Mouse (Mus musculus): ENCODE measurements around the gene Ran. TPM values are rescaled to one million over a fixed set of nuclear protein-coding genes. Genes with fewer than 3 reads are reported as not detected.
A peak's percentile ranks its signal among the peaks of the same experiment; 100 is the strongest.

Gene Ran
- polyA plus RNA-seq, 1 experiment = 227 TPM

DNA sequence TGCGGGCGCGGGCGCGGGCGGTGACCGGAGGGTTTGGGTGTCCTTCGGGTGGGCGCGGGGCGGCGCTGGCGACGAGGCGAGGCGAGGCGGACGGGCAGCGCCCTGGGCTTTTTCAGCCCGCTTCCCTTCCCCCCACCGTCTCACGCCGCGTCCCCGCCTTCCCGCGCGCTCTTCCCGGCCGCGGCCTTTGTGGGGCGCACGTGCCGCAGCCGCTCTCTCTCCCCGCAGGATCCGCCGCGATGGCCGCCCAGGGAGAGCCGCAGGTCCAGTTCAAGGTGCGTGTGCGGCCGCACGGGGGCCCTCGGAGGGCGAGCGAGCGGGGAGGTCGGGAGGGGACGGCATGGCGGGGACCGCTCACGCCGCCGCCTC, 415 bp downstream of the Ran start:
- Histone ChIP-seq H3K4me3 (replicated peaks; ENCODE audit: control insufficient read depth, low read depth, low read length) (peak overlapping the region; percentile 84), H3K4me1 (ENCODE audit: control insufficient read depth, insufficient read depth, low read length) (peaks cover 2% of the 10 kb centered on the region; the same call in 1 of the 2 replicates), H3K27ac (ENCODE audit: control insufficient read depth, insufficient read depth, low read depth, low read length, poor library complexity) (peak overlapping the region; percentile 96)
- WGBS = under 1% methylated on average over 47 of the region's 56 CpGs
- TF ChIP-seq POLR2A (IDR thresholded peaks at IDR 0.05; ENCODE audit: borderline replicate concordance, control insufficient read depth, low read depth, low read length) (no peak), CTCF (IDR thresholded peaks at IDR 0.05; ENCODE audit: control insufficient read depth, insufficient read depth, low read length) (no peak)

DNA sequence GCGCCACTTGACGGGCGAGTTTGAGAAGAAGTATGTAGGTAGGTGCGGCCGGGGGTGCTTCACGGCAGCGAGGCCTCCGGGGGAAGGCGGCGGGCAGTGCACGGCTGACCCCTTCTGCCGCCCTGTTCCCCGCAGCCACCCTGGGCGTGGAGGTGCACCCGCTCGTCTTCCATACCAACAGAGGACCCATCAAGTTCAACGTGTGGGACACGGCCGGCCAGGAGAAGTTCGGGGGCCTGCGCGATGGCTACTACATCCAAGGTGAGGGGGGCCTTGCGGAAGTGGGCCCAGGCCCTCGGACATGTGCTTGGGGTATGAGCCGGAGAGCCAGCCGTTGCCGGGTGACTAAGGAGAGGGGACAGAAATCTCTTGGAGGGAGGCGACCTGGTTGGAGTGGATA, 862 bp downstream of the Ran start:
- H3K27ac ChIP-seq (ENCODE audit: control insufficient read depth, insufficient read depth, low read depth, low read length, poor library complexity) = peak overlapping the region; percentile 96
- H3K4me1 ChIP-seq (ENCODE audit: control insufficient read depth, insufficient read depth, low read length) = peaks cover 2% of the 10 kb centered on the region; the same call in 1 of the 2 replicates
- no peak for TF ChIP-seq CTCF (IDR thresholded peaks at IDR 0.05; ENCODE audit: control insufficient read depth, insufficient read depth, low read length)
- no peak for TF ChIP-seq POLR2A (IDR thresholded peaks at IDR 0.05; ENCODE audit: borderline replicate concordance, control insufficient read depth, low read depth, low read length)
- 2% methylated on average over 28 of the region's 28 CpGs for WGBS
- H3K4me3 ChIP-seq (replicated peaks; ENCODE audit: control insufficient read depth, low read depth, low read length) = peak overlapping the region; percentile 84

DNA sequence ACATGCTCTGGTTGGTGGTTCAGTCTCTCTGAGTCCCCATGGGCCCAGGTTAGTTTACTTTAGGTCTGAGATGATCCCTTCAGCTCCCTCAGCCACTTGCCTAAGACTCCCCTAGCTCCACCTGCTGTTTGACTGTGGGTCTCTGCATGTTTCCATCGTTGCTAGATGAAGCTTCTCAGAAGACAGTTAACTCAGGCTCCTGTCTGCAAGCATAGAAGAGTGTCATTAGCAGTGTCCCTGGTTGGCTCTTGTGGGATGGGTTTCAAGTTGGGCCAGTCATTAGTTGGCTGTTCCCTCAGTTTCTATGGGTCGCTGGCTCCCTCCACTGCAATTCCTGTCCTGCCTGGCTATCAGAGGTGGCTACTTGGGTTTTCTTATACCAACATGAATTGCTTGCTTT, 5.2 kb downstream of the Ran start:
- H3K27ac ChIP-seq (ENCODE audit: control insufficient read depth, insufficient read depth, low read depth, low read length, poor library complexity) = no peak overlapping the region
- TF ChIP-seq POLR2A (IDR thresholded peaks at IDR 0.05; ENCODE audit: borderline replicate concordance, control insufficient read depth, low read depth, low read length) (no peak), CTCF (IDR thresholded peaks at IDR 0.05; ENCODE audit: control insufficient read depth, insufficient read depth, low read length) (no peak)
- no peak overlapping the region for H3K4me3 ChIP-seq (replicated peaks; ENCODE audit: control insufficient read depth, low read depth, low read length)
- WGBS = 55% methylated on average over 2 of the region's 2 CpGs
- H3K4me1 ChIP-seq (ENCODE audit: control insufficient read depth, insufficient read depth, low read length) = no peaks in the 10 kb centered on the region

DNA sequence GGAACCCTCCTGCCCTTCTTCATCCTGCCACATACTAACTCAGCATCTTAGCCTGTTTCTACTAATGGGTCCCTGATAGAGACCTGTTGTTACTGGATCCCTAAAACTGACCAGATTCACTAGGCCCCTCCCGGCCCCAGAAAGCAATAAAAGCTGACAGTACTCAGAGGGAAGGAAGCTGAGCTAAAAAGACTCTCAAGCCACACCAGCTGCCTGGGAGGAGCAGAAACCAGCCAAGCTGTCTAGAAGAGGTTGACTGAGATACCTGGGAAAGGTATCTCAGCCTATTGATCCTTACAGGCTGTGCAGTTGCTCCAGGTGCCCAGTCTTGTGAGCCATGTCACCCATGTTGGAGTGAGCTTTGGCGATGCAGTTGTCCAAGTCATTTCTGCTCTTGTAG, 5.9 kb downstream of the Ran start:
- H3K4me1 ChIP-seq (ENCODE audit: control insufficient read depth, insufficient read depth, low read length) = no peaks in the 10 kb centered on the region
- TF ChIP-seq POLR2A (IDR thresholded peaks at IDR 0.05; ENCODE audit: borderline replicate concordance, control insufficient read depth, low read depth, low read length) (no peak), CTCF (IDR thresholded peaks at IDR 0.05; ENCODE audit: control insufficient read depth, insufficient read depth, low read length) (no peak)
- no peak overlapping the region for H3K27ac ChIP-seq (ENCODE audit: control insufficient read depth, insufficient read depth, low read depth, low read length, poor library complexity)
- H3K4me3 ChIP-seq (replicated peaks; ENCODE audit: control insufficient read depth, low read depth, low read length) = no peak overlapping the region
- 94% methylated on average over 2 of the region's 2 CpGs for WGBS

DNA sequence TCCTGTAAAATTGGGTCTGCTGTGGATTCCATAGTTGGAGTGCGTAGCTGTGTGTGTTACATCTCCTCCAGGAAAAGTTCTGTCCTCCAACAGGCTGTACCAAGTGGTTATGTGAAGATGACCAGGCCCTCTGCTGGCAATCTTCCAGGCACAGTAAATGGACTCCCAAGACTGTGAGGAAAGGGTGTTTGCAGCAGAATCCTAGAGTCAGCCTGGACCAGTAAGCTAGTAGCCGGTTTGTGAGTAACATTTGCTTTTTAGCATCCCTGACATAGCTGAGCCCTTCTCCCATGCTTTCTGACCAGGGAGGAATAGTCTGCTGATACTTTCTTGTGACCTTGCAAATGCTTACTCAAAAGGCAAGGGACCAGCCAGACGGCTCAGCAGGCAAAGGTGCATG, 6.3 kb downstream of the Ran start:
- WGBS = 96% methylated on average over 3 of the region's 3 CpGs
- H3K27ac ChIP-seq (ENCODE audit: control insufficient read depth, insufficient read depth, low read depth, low read length, poor library complexity) = no peak overlapping the region
- H3K4me3 ChIP-seq (replicated peaks; ENCODE audit: control insufficient read depth, low read depth, low read length) = no peak overlapping the region
- TF ChIP-seq CTCF (IDR thresholded peaks at IDR 0.05; ENCODE audit: control insufficient read depth, insufficient read depth, low read length) = no peak
- no peak for TF ChIP-seq POLR2A (IDR thresholded peaks at IDR 0.05; ENCODE audit: borderline replicate concordance, control insufficient read depth, low read depth, low read length)
- H3K4me1 ChIP-seq (ENCODE audit: control insufficient read depth, insufficient read depth, low read length) = no peaks in the 10 kb centered on the region

DNA sequence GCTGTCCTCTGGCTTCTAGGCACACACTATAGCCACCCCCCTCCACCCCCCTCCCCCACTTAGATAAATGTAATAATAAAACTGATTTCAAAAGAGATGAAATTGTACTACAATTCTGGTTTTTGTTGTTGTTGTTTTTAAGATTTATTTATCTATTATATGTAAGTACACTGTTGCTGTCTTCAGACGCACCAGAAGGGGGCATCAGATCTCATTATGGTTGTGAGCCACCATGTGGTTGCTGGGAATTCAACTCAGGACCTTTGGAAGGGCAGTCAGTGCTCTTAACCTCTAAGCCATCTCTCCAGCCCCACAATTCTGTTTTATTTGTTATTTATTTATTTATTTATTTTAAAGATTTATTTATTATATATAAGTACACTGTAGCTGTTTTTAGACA, 6.8 kb downstream of the Ran start:
- H3K27ac ChIP-seq (ENCODE audit: control insufficient read depth, insufficient read depth, low read depth, low read length, poor library complexity) = no peak overlapping the region
- 79% methylated on average over 1 of the region's 1 CpGs for WGBS
- no peak for TF ChIP-seq POLR2A (IDR thresholded peaks at IDR 0.05; ENCODE audit: borderline replicate concordance, control insufficient read depth, low read depth, low read length)
- TF ChIP-seq CTCF (IDR thresholded peaks at IDR 0.05; ENCODE audit: control insufficient read depth, insufficient read depth, low read length) = no peak
- no peaks in the 10 kb centered on the region for H3K4me1 ChIP-seq (ENCODE audit: control insufficient read depth, insufficient read depth, low read length)
- H3K4me3 ChIP-seq (replicated peaks; ENCODE audit: control insufficient read depth, low read depth, low read length) = no peak overlapping the region

DNA sequence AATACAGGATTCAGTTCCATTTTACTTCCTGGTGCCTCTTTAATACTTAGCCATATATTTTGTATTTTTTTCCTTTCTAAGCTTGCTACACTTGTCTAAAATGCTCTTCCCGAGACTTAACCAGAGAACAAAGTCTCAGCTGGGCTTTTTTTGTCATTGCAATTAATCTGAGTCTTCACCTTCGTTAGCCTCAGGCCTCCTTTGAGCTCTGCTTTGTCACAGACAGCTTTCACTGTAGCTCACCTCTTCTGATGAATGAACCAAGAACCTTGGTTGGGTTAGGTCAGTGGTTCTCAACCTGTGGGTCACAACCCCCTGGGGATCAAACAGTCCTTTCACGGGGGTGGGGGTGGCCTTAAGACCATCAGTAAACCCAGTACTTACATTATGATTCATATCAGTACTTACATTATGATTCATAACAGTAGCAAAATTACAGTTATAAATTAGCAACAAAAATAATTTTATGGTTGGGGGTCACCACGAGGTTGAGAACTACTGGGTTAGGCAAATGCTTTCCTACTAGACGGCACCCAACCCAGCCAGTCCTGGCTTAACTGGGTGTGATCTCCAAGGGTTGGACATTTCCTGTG, 9.4 kb downstream of the Ran start:
- no peak overlapping the region for H3K27ac ChIP-seq (ENCODE audit: control insufficient read depth, insufficient read depth, low read depth, low read length, poor library complexity)
- WGBS = 68% methylated on average over 5 of the region's 5 CpGs
- no peaks in the 10 kb centered on the region for H3K4me1 ChIP-seq (ENCODE audit: control insufficient read depth, insufficient read depth, low read length)
- TF ChIP-seq POLR2A (IDR thresholded peaks at IDR 0.05; ENCODE audit: borderline replicate concordance, control insufficient read depth, low read depth, low read length) = no peak
- TF ChIP-seq CTCF (IDR thresholded peaks at IDR 0.05; ENCODE audit: control insufficient read depth, insufficient read depth, low read length) = no peak
- no peak overlapping the region for H3K4me3 ChIP-seq (replicated peaks; ENCODE audit: control insufficient read depth, low read depth, low read length)

DNA sequence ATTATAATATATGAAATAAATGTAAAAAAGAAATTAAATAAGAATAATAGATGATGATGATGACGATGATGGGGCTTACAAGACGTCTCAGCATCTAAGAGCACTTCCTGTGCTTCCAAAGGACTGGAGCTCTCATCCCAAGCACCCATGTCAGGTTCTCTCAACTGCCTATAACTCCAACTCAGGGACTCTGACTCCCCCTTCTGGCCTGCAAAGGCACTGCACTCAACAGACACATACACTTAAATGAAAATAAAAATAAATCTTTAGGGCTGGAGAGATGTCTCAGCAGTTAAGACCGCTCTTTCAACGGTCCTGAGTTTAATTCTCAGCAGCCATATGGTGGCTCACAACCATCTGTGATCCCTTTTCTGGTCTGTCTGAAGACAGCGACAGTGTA, 16.8 kb downstream of the Ran start:
- Histone ChIP-seq H3K4me3 (replicated peaks; ENCODE audit: control insufficient read depth, low read depth, low read length) (no peak overlapping the region), H3K4me1 (ENCODE audit: control insufficient read depth, insufficient read depth, low read length) (no peaks in the 10 kb centered on the region), H3K27ac (ENCODE audit: control insufficient read depth, insufficient read depth, low read depth, low read length, poor library complexity) (no peak overlapping the region)
- TF ChIP-seq CTCF (IDR thresholded peaks at IDR 0.05; ENCODE audit: control insufficient read depth, insufficient read depth, low read length) (0 out of 2 replicates have a peak, but pooled peaks have one; percentile 2), POLR2A (IDR thresholded peaks at IDR 0.05; ENCODE audit: borderline replicate concordance, control insufficient read depth, low read depth, low read length) (no peak)
- 84% methylated on average over 5 of the region's 5 CpGs for WGBS

DNA sequence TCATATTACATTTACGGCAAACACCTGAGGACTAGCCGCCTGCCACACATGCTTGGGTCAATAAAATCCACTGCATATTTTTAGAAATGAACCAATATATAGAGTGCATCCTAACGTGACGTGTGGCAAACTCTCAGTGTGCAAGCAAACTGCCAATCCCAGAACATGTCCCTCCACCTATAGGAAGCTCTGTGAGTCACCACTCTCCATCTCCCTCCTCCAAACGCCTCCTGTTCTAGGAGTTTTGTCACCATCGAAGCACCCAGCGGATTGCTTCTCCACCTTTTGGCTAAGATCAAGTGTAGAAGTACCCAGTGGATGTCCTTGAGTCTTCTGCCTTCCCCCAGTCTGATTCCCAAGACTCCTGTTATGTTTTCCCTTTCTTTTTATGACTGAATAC, 17.9 kb downstream of the Ran start:
- WGBS = 76% methylated on average over 7 of the region's 7 CpGs
- no peak overlapping the region for H3K4me3 ChIP-seq (replicated peaks; ENCODE audit: control insufficient read depth, low read depth, low read length)
- TF ChIP-seq POLR2A (IDR thresholded peaks at IDR 0.05; ENCODE audit: borderline replicate concordance, control insufficient read depth, low read depth, low read length) = no peak
- no peak for TF ChIP-seq CTCF (IDR thresholded peaks at IDR 0.05; ENCODE audit: control insufficient read depth, insufficient read depth, low read length)
- H3K27ac ChIP-seq (ENCODE audit: control insufficient read depth, insufficient read depth, low read depth, low read length, poor library complexity) = no peak overlapping the region
- H3K4me1 ChIP-seq (ENCODE audit: control insufficient read depth, insufficient read depth, low read length) = no peaks in the 10 kb centered on the region
